Mouse (Mus musculus): Measurements from ENCODE around the gene Tectb. TPM values are rescaled to one million over a fixed set of nuclear protein-coding genes. Genes with fewer than 3 reads are reported as not detected.
A peak's percentile ranks its signal among the peaks of the same experiment; 100 is the strongest.

Tectb gene
- polyA plus RNA-seq (2015; fragmentation: Nextera tagmentation; extraction: Ambion mirVana) = 0.08 and 0.11 TPM in 2 replicates

DNA sequence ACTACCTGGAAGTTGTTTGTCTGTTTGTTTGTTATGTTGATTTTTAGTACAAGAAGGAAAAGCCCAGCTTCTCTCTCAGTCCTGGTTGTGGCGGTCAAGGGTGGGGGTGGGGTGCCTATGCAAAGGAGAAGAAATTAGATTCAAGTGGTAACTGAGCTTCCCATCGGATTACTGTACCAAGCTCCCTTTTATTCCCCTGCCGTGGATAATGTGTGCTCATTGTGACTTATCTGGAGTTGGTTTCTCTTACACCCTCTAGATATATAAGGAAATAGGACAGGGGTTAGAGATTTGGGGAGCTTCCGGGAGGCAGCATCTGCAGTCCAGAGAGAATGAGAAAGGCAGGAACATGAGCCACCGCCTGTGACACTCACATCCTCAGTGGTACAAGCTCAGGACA is at the start of gene Tectb:
Gene Tectb (plus strand): TSS at position 301 of the 400 bp plus-strand sequence.
- no peaks in the 10 kb centered on the region for H3K36me3 ChIP-seq
- H3K4me3 ChIP-seq (replicated peaks) = no peak within 1 kb of the TSS
- no peak within 1 kb of the TSS for H3K27ac ChIP-seq
- no peak within 1 kb of the TSS for H3K4me2 ChIP-seq (replicated peaks)
- no peaks in the 10 kb centered on the region for H3K9me3 ChIP-seq
- H3K9ac ChIP-seq = no peak within 1 kb of the TSS
- ATAC-seq = no peak
- H3K4me1 ChIP-seq (replicated peaks) = no peaks in the 10 kb centered on the region
- no peaks in the 10 kb centered on the region for H3K27me3 ChIP-seq (replicated peaks)
- WGBS = 84% methylated on average over 5 of the region's 5 CpGs

DNA sequence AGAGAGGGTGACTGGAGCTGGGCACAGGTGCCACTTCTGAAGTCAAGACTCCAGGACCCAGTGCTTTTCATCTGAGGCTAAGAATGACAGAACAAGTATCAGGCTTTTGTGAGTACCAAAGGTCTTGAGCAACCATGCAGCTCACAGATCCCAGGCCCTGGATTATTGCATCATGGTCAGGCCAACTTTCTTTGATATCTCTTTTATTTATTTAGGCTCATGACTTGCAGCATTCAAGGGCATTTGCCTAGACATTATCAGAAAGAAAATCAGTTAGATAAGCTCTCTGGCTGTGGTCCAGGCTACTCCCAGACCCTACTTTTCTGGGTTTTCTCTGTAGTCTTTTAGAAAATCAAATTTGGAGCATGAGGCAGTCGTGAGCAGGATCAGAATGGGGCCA is 48.8 kb upstream of the Tectb start:
- H3K4me1 ChIP-seq (replicated peaks) = peaks cover 5% of the 10 kb centered on the region
- WGBS = 53% methylated on average over 1 of the region's 1 CpGs

DNA sequence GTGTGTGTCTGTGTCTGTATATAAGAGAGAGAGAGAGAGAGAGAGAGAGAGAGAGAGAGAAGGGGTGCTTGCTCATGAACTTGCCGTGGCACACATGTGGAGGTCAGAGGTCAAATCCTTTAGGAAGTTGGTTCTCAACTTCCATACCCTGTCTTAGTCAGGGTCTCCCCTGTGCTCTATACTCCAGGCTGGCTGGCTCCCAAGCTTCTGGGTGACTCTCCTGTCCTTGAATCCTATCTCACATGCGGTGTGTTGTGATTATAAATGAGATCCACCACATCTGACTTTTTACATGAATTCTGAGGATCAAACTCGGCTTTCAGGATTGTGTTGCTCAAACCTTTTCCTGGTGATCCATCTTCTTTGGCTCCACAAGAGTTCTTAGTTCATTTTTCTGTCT is 48.1 kb upstream of the Tectb start:
- no peaks in the 10 kb centered on the region for H3K9me3 ChIP-seq
- H3K4me1 ChIP-seq (replicated peaks) = peaks cover 10% of the 10 kb centered on the region
- H3K4me3 ChIP-seq (replicated peaks) = no peak overlapping the region
- H3K27me3 ChIP-seq (replicated peaks) = no peaks in the 10 kb centered on the region
- H3K36me3 ChIP-seq = no peaks in the 10 kb centered on the region
- 78% methylated on average over 3 of the region's 3 CpGs for WGBS
- no peak overlapping the region for H3K4me2 ChIP-seq (replicated peaks)
- no peak for ATAC-seq
- no peak overlapping the region for H3K9ac ChIP-seq
- no peak overlapping the region for H3K27ac ChIP-seq

More for the DNA sequence above, 48.8 kb upstream of the Tectb start:
- Histone ChIP-seq H3K36me3 (no peaks in the 10 kb centered on the region), H3K27ac (no peak overlapping the region), H3K9ac (no peak overlapping the region), H3K4me3 (replicated peaks) (no peak overlapping the region), H3K9me3 (no peaks in the 10 kb centered on the region), H3K4me2 (replicated peaks) (no peak overlapping the region), H3K27me3 (replicated peaks) (no peaks in the 10 kb centered on the region)
- no peak for ATAC-seq

DNA sequence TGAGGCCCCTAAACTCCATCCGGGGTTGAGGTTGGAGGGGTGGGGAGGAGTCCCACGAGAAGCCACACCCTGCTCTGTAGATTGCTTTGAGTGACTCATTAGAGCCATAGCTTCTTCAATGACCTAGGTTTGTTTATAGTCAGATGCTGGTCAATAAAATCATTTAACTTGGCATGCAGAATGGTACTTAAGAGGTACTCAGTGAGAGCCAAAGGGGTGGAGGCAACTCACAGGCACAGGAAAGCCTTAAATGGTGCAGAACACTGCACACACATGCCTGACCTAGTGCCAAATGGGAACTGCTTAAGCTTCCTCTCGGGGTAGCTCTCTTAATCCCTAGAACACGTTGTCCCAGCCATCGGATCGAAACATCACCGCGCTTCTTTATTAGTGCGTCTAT is 46.0 kb upstream of the Tectb start:
- Histone ChIP-seq H3K4me1 (replicated peaks) (peaks cover 14% of the 10 kb centered on the region), H3K27ac (0 out of 2 replicates have a peak overlapping the region, but pooled peaks have one; percentile 0)
- WGBS = 71% methylated on average over 9 of the region's 9 CpGs

GRCm38 (mm10) chr19:55135918-55136317 is 44.6 kb upstream of the Tectb start:
- no peak overlapping the region for H3K4me3 ChIP-seq (replicated peaks)
- no peak overlapping the region for H3K9ac ChIP-seq
- no peaks in the 10 kb centered on the region for H3K27me3 ChIP-seq (replicated peaks)
- no peaks in the 10 kb centered on the region for H3K9me3 ChIP-seq
- peaks cover 14% of the 10 kb centered on the region for H3K4me1 ChIP-seq (replicated peaks)
- H3K27ac ChIP-seq = no peak overlapping the region
- 91% methylated on average over 3 of the region's 3 CpGs for WGBS
- ATAC-seq = no peak
- no peaks in the 10 kb centered on the region for H3K36me3 ChIP-seq
- no peak overlapping the region for H3K4me2 ChIP-seq (replicated peaks)

More for the DNA sequence above, 46.0 kb upstream of the Tectb start:
- Histone ChIP-seq H3K9me3 (no peaks in the 10 kb centered on the region), H3K9ac (no peak overlapping the region), H3K36me3 (no peaks in the 10 kb centered on the region), H3K4me2 (replicated peaks) (no peak overlapping the region), H3K4me3 (replicated peaks) (no peak overlapping the region), H3K27me3 (replicated peaks) (no peaks in the 10 kb centered on the region)
- peak; percentile 35; the same call in 1 of the 2 replicates for ATAC-seq

DNA sequence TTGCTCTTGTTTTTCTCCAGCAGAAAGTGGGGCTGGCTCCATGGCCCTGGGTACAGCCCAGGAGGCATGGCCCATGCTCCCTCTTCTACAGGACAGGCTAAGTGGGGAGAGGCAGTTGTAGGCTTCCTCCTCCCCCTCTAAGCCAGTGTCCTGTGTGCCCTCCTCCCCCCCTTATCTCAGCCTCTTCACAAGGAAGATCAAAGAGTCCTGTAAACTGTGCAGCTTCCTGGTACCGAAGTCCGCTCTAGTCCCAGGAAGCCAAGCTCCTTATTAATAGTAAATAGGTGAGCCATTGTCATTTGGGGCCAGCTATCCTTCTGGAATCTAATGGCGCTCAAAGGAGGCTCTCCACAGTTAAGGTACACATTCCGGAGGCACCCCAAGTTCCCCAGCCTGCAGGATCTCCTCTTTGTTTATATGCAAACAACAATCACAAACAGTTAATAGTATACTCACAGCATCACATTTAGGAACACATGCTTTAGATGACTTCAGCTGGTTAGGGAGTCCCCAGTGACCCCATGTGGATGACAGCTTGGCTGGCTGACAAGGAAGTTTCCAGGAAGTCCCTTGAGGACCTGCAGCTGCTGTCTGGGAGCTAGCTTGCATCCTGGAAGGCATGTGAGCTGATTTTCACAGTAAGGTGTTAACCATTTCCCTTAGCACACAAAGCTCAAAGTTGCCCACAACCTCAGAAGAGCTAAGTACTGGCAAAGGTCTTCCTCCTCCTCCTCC is 43.7 kb upstream of the Tectb start:
- Histone ChIP-seq H3K4me3 (replicated peaks) (no peak overlapping the region), H3K9ac (no peak overlapping the region), H3K27ac (peak overlapping the region; percentile 55), H3K4me2 (replicated peaks) (no peak overlapping the region), H3K27me3 (replicated peaks) (no peaks in the 10 kb centered on the region), H3K36me3 (no peaks in the 10 kb centered on the region), H3K4me1 (replicated peaks) (peaks cover 14% of the 10 kb centered on the region), H3K9me3 (no peaks in the 10 kb centered on the region)
- WGBS = 42% methylated on average over 4 of the region's 4 CpGs
- ATAC-seq = peak; percentile 93

GRCm38 (mm10) chr19:55137884-55138283 is 42.6 kb upstream of the Tectb start:
- no peaks in the 10 kb centered on the region for H3K9me3 ChIP-seq
- H3K4me1 ChIP-seq (replicated peaks) = peaks cover 14% of the 10 kb centered on the region
- H3K4me3 ChIP-seq (replicated peaks) = no peak overlapping the region
- no peaks in the 10 kb centered on the region for H3K36me3 ChIP-seq
- 0 out of 2 replicates have a peak, but pooled peaks have one; percentile 32 for ATAC-seq
- H3K4me2 ChIP-seq (replicated peaks) = no peak overlapping the region
- no peak overlapping the region for H3K27ac ChIP-seq
- WGBS = 39% methylated on average over 7 of the region's 7 CpGs
- no peak overlapping the region for H3K9ac ChIP-seq
- H3K27me3 ChIP-seq (replicated peaks) = no peaks in the 10 kb centered on the region

GRCm38 (mm10) chr19:55138506-55138905 is 42.0 kb upstream of the Tectb start:
- Histone ChIP-seq H3K9ac (no peak overlapping the region), H3K27ac (no peak overlapping the region), H3K9me3 (no peaks in the 10 kb centered on the region), H3K36me3 (no peaks in the 10 kb centered on the region), H3K4me3 (replicated peaks) (no peak overlapping the region), H3K4me1 (replicated peaks) (peaks cover 14% of the 10 kb centered on the region), H3K27me3 (replicated peaks) (no peaks in the 10 kb centered on the region), H3K4me2 (replicated peaks) (no peak overlapping the region)
- ATAC-seq = no peak
- WGBS = 89% methylated on average over 7 of the region's 7 CpGs

GRCm38 (mm10) chr19:55139301-55139700 is 41.2 kb upstream of the Tectb start:
- 75% methylated on average over 7 of the region's 7 CpGs for WGBS
- Histone ChIP-seq H3K9me3 (no peaks in the 10 kb centered on the region), H3K36me3 (no peaks in the 10 kb centered on the region), H3K4me2 (replicated peaks) (no peak overlapping the region), H3K9ac (no peak overlapping the region), H3K4me1 (replicated peaks) (peaks cover 16% of the 10 kb centered on the region), H3K27me3 (replicated peaks) (no peaks in the 10 kb centered on the region), H3K27ac (no peak overlapping the region), H3K4me3 (replicated peaks) (no peak overlapping the region)
- no peak for ATAC-seq

GRCm38 (mm10) chr19:55143391-55144300 is 36.9 kb upstream of the Tectb start:
- H3K4me3 ChIP-seq (replicated peaks) = no peak overlapping the region
- H3K9ac ChIP-seq = no peak overlapping the region
- no peaks in the 10 kb centered on the region for H3K36me3 ChIP-seq
- H3K27ac ChIP-seq = no peak overlapping the region
- ATAC-seq = no peak
- H3K4me1 ChIP-seq (replicated peaks) = peaks cover 15% of the 10 kb centered on the region; the same call in 1 of the 2 replicates
- H3K27me3 ChIP-seq (replicated peaks) = no peaks in the 10 kb centered on the region
- no peaks in the 10 kb centered on the region for H3K9me3 ChIP-seq
- WGBS = 44% methylated on average over 11 of the region's 11 CpGs
- no peak overlapping the region for H3K4me2 ChIP-seq (replicated peaks)

- WGBS = 70% methylated on average over 5 of the region's 5 CpGs
Measured at GRCm38 (mm10) chr19:55144691-55145090, 35.8 kb upstream of the Tectb start.

DNA sequence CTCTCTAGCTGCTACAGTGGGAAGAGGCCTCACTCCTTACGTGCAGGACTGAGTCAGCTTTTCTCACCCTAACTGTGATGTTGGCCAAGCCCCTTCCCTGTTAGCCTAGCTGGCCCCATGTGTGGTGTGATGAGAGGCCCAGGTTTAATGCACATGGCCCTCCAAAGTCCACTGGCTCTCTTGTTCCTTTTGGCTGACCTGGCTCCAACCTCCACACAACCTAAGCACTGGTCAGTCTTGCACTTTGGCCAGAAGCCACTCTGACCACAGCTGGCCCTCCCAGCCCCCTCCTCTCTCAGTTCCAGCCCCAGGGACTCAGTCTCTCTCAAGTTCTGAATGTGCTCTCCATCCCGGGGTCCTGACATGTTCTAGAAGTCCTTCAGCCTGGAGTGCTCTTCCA is 35.4 kb upstream of the Tectb start:
- Histone ChIP-seq H3K9ac (no peak overlapping the region), H3K4me2 (replicated peaks) (no peak overlapping the region), H3K4me3 (replicated peaks) (no peak overlapping the region), H3K27me3 (replicated peaks) (no peaks in the 10 kb centered on the region), H3K4me1 (replicated peaks) (peaks cover 15% of the 10 kb centered on the region; the same call in 1 of the 2 replicates), H3K27ac (no peak overlapping the region), H3K36me3 (no peaks in the 10 kb centered on the region), H3K9me3 (no peaks in the 10 kb centered on the region)
- no peak; the same call in 1 of the 2 replicates for ATAC-seq
- 80% methylated on average over 2 of the region's 2 CpGs for WGBS

More at GRCm38 (mm10) chr19:55144691-55145090, 35.8 kb upstream of the Tectb start:
- Histone ChIP-seq H3K4me3 (replicated peaks) (no peak overlapping the region), H3K27ac (no peak overlapping the region), H3K4me1 (replicated peaks) (peaks cover 15% of the 10 kb centered on the region; the same call in 1 of the 2 replicates), H3K36me3 (no peaks in the 10 kb centered on the region), H3K9ac (no peak overlapping the region), H3K9me3 (no peaks in the 10 kb centered on the region), H3K27me3 (replicated peaks) (no peaks in the 10 kb centered on the region), H3K4me2 (replicated peaks) (no peak overlapping the region)
- ATAC-seq = no peak

Data from intestine, embryonic 15.5 days (tissue).